Mouse (Mus musculus) monocyte, adult 2 months (primary cell): Measurements from ENCODE around the gene Wfdc3.

Experiments
- DNase-seq, 2 experiments: peaks; one replicate each; pipeline ENCODE4 v3.0.0; 2022; ENCODE audit warnings: low spot score in 2 of 2, low read depth in 1 of 2

Gene Wfdc3

GRCm38 (mm10) chr2:164745843-164746479 lies at the start of gene Wfdc3, which contains the start of gene Dnttip1:
Gene Wfdc3 (minus strand): TSS chr2:164745931.
Gene Dnttip1 (plus strand): TSS chr2:164745983.
- DNase-seq, result peak; percentile 68 to 85

- DNase-seq, result peak in 1 of 2 experiments; percentile 49
Measured at GRCm38 (mm10) chr2:164794293-164794692, 48.6 kb upstream of the Wfdc3 start.

GRCm38 (mm10) chr2:164793772-164794171 lies 48.0 kb upstream of the Wfdc3 start:
- DNase-seq, result no peak

GRCm38 (mm10) chr2:164793236-164793635 lies 47.5 kb upstream of the Wfdc3 start:
- no peak for DNase-seq

GRCm38 (mm10) chr2:164792400-164793190 lies 46.9 kb upstream of the Wfdc3 start:
- no peak for DNase-seq

GRCm38 (mm10) chr2:164791841-164792261 lies 46.1 kb upstream of the Wfdc3 start:
- no peak for DNase-seq

GRCm38 (mm10) chr2:164790451-164790850 lies 44.7 kb upstream of the Wfdc3 start:
- no peak for DNase-seq

GRCm38 (mm10) chr2:164788411-164788810 lies 42.7 kb upstream of the Wfdc3 start:
- DNase-seq, result no peak

- no peak for DNase-seq
Measured at GRCm38 (mm10) chr2:164787779-164788178, 42.0 kb upstream of the Wfdc3 start.

- DNase-seq, result no peak
Measured at GRCm38 (mm10) chr2:164787032-164787431, 41.3 kb upstream of the Wfdc3 start.

GRCm38 (mm10) chr2:164786388-164786885 lies 40.7 kb upstream of the Wfdc3 start:
- no peak for DNase-seq

- peak in 1 of 2 experiments; percentile 47 for DNase-seq
Measured at GRCm38 (mm10) chr2:164785481-164786387, 40.0 kb upstream of the Wfdc3 start, which contains the start of gene Snx21. Gene Snx21 (plus strand): TSS chr2:164785823.

GRCm38 (mm10) chr2:164784869-164785420 lies 39.2 kb upstream of the Wfdc3 start:
- no peak for DNase-seq

GRCm38 (mm10) chr2:164783926-164784581 lies 38.3 kb upstream of the Wfdc3 start:
- no peak for DNase-seq

- no peak for DNase-seq
Measured at GRCm38 (mm10) chr2:164781876-164782275, 36.1 kb upstream of the Wfdc3 start.

- no peak for DNase-seq
Measured at GRCm38 (mm10) chr2:164779481-164780086, 33.9 kb upstream of the Wfdc3 start, which contains the start of gene Tnnc2. Gene Tnnc2 (minus strand): TSS chr2:164779967.

- DNase-seq, result no peak
Measured at GRCm38 (mm10) chr2:164778809-164779208, 33.1 kb upstream of the Wfdc3 start.

- no peak for DNase-seq
Measured at GRCm38 (mm10) chr2:164778015-164778287, 32.2 kb upstream of the Wfdc3 start.

GRCm38 (mm10) chr2:164777246-164778014 lies 31.7 kb upstream of the Wfdc3 start:
- no peak for DNase-seq
